Mouse (Mus musculus): ENCODE results near the gene Cux1.

GRCm38 (mm10) chr5:136252899-136253298 is 314.4 kb downstream of the Cux1 start:
- TF ChIP-seq POLR2A (IDR thresholded peaks at IDR 0.05; ENCODE audit: borderline replicate concordance, control insufficient read depth, low read depth, low read length) (peak; percentile 22; the same call in 1 of the 2 replicates), CTCF (IDR thresholded peaks at IDR 0.05; ENCODE audit: control insufficient read depth, insufficient read depth, low read length) (peak; percentile 84)
